Mouse (Mus musculus): ENCODE data around the gene Kif2c. TPM values are rescaled to one million over a fixed set of nuclear protein-coding genes. Genes with fewer than 3 reads are reported as not detected.

The Kif2c gene
- total and polyA plus RNA-seq, 3 experiments = 33.9 to 40.3 (median 34.0) TPM

GRCm38 (mm10) chr4:117155020-117155791, 27.2 kb downstream of the Kif2c start:
- Histone ChIP-seq H3K4me2 (ENCODE audit: insufficient read depth, low read depth, poor library complexity, severe bottlenecking) (peak overlapping the region; percentile 65; the same call in 1 of the 2 replicates), H3K4me1 (ENCODE audit: control insufficient read depth in 1 of 2, insufficient read depth in 2 of 2) (peaks cover 10 to 30% of the 10 kb centered on the region in 2 experiments), H3K36me3 (replicated peaks in 1 of 2; ENCODE audit: control insufficient read depth in 1 of 2, insufficient read depth in 1 of 2, low read length in 1 of 2) (peaks cover 56 to 70% of the 10 kb centered on the region in 2 experiments), H3K79me2 (replicated peaks; ENCODE audit: control insufficient read depth, extremely low read depth, insufficient read depth, poor library complexity, severe bottlenecking) (peaks cover 37% of the 10 kb centered on the region), H3K4me3 (replicated peaks in 1 of 3; ENCODE audit: low read depth in 2 of 3, low read length in 2 of 3, poor library complexity in 1 of 3) (peak overlapping the region; percentile 97 to 100 (median 100)), H3K27me3 (replicated peaks) (no peaks in the 10 kb centered on the region), H3K27ac (ENCODE audit: insufficient read depth, low read depth) (peak overlapping the region; percentile 57), H3K9me3 (replicated peaks; ENCODE audit: low read length) (no peaks in the 10 kb centered on the region), H3K9ac (ENCODE audit: insufficient read depth, low read depth) (peak overlapping the region; percentile 87)
- TF ChIP-seq ZC3H11A (IDR thresholded peaks at IDR 0.05; ENCODE audit: low read depth, low read length) (no peak), USF2 (conservative IDR thresholded peaks at IDR 0.05; ENCODE audit: low read depth, low read length) (no peak), CHD2 (IDR thresholded peaks at IDR 0.05; ENCODE audit: low read length) (no peak), SIN3A (IDR thresholded peaks at IDR 0.05; ENCODE audit: low read length) (peak; percentile 68), SMC3 (IDR thresholded peaks at IDR 0.05; ENCODE audit: low read depth, low read length) (no peak), E2F4 (IDR thresholded peaks at IDR 0.05; ENCODE audit: insufficient replicate concordance, low read depth, low read length) (no peak), MAX (IDR thresholded peaks at IDR 0.05; ENCODE audit: low read length) (peak; percentile 49), MXI1 (IDR thresholded peaks at IDR 0.05; ENCODE audit: low read depth, low read length) (peak; percentile 10; the same call in 1 of the 2 replicates), ZMIZ1 (IDR thresholded peaks at IDR 0.05; ENCODE audit: low read depth, low read length) (0 out of 2 replicates have a peak, but pooled peaks have one; percentile 35), RCOR1 (conservative IDR thresholded peaks at IDR 0.05; ENCODE audit: low read depth, low read length) (no peak)
- in situ Hi-C loops (cut with MboI; ENCODE audit: low pct_ligation_motif_present, low pct_unique_long_range_greater_than_20kb, low sequenced_read_pairs) = no loop called here
- DNase-seq (ENCODE audit: extremely low read depth) = no peak
- dilution Hi-C loops (cut with MboI; ENCODE audit: extremely low pct_ligation_motif_present, extremely low pct_unique_long_range_greater_than_20kb, low sequenced_read_pairs) = no loop called here

GRCm38 (mm10) chr4:117152714-117153113, 29.7 kb downstream of the Kif2c start:
- Histone ChIP-seq H3K36me3 (replicated peaks in 1 of 2; ENCODE audit: control insufficient read depth in 1 of 2, insufficient read depth in 1 of 2, low read length in 1 of 2) (peaks cover 66 to 74% of the 10 kb centered on the region in 2 experiments), H3K27me3 (replicated peaks) (no peaks in the 10 kb centered on the region), H3K4me1 (ENCODE audit: control insufficient read depth in 1 of 2, insufficient read depth in 2 of 2) (peaks cover 10 to 30% of the 10 kb centered on the region in 2 experiments), H3K27ac (ENCODE audit: insufficient read depth, low read depth) (no peak overlapping the region), H3K9ac (ENCODE audit: insufficient read depth, low read depth) (peak overlapping the region; percentile 87; the same call in 1 of the 2 replicates), H3K4me2 (ENCODE audit: insufficient read depth, low read depth, poor library complexity, severe bottlenecking) (peak overlapping the region; percentile 65), H3K79me2 (replicated peaks; ENCODE audit: control insufficient read depth, extremely low read depth, insufficient read depth, poor library complexity, severe bottlenecking) (peaks cover 37% of the 10 kb centered on the region), H3K4me3 (replicated peaks in 1 of 3; ENCODE audit: low read depth in 2 of 3, low read length in 2 of 3, poor library complexity in 1 of 3) (peak overlapping the region in 2 of 3 experiments; percentile 97 to 100), H3K9me3 (replicated peaks; ENCODE audit: low read length) (no peaks in the 10 kb centered on the region)
- in situ Hi-C loops (cut with MboI; ENCODE audit: low pct_ligation_motif_present, low pct_unique_long_range_greater_than_20kb, low sequenced_read_pairs) = no loop called here
- dilution Hi-C loops (cut with MboI; ENCODE audit: extremely low pct_ligation_motif_present, extremely low pct_unique_long_range_greater_than_20kb, low sequenced_read_pairs) = no loop called here
- no peak for TF ChIP-seq TBP (conservative IDR thresholded peaks at IDR 0.05; ENCODE audit: low read depth, low read length)
- TF ChIP-seq SIN3A (IDR thresholded peaks at IDR 0.05; ENCODE audit: low read length) = 0 out of 2 replicates have a peak, but pooled peaks have one; percentile 18
- DNase-seq (ENCODE audit: extremely low read depth) = no peak

GRCm38 (mm10) chr4:117151416-117151815, 31.0 kb downstream of the Kif2c start:
- H3K9me3 ChIP-seq (replicated peaks; ENCODE audit: low read length) = no peaks in the 10 kb centered on the region
- peaks cover 37% of the 10 kb centered on the region for H3K79me2 ChIP-seq (replicated peaks; ENCODE audit: control insufficient read depth, extremely low read depth, insufficient read depth, poor library complexity, severe bottlenecking)
- H3K4me1 ChIP-seq (ENCODE audit: control insufficient read depth in 1 of 2, insufficient read depth in 2 of 2) = peaks cover 10 to 28% of the 10 kb centered on the region in 2 experiments
- no peak overlapping the region for H3K27ac ChIP-seq (ENCODE audit: insufficient read depth, low read depth)
- DNase-seq (ENCODE audit: extremely low read depth) = no peak
- no peak overlapping the region for H3K9ac ChIP-seq (ENCODE audit: insufficient read depth, low read depth)
- TF ChIP-seq PAX5 (IDR thresholded peaks at IDR 0.05; ENCODE audit: low read length) (no peak), HCFC1 (IDR thresholded peaks at IDR 0.05; ENCODE audit: low read depth, low read length) (no peak), GABPA (IDR thresholded peaks at IDR 0.05; ENCODE audit: insufficient replicate concordance, low read depth, low read length) (no peak), POLR2A (IDR thresholded peaks at IDR 0.05; ENCODE audit: low read depth, low read length) (peak; percentile 34; the same call in 1 of the 2 replicates), MAZ (IDR thresholded peaks at IDR 0.05; ENCODE audit: low read depth, low read length) (no peak)
- dilution Hi-C loops (cut with MboI; ENCODE audit: extremely low pct_ligation_motif_present, extremely low pct_unique_long_range_greater_than_20kb, low sequenced_read_pairs) (no loop called here), in situ Hi-C loops (cut with MboI; ENCODE audit: low pct_ligation_motif_present, low pct_unique_long_range_greater_than_20kb, low sequenced_read_pairs) (no loop called here)
- H3K4me2 ChIP-seq (ENCODE audit: insufficient read depth, low read depth, poor library complexity, severe bottlenecking) = no peak overlapping the region
- no peaks in the 10 kb centered on the region for H3K27me3 ChIP-seq (replicated peaks)
- H3K36me3 ChIP-seq (replicated peaks in 1 of 2; ENCODE audit: control insufficient read depth in 1 of 2, insufficient read depth in 1 of 2, low read length in 1 of 2) = peaks cover 66 to 76% of the 10 kb centered on the region in 2 experiments
- H3K4me3 ChIP-seq (replicated peaks in 1 of 3; ENCODE audit: low read depth in 2 of 3, low read length in 2 of 3, poor library complexity in 1 of 3) = no peak overlapping the region

All from CH12.LX (cell line).